Mouse (Mus musculus) liver, embryonic 12.5 days (tissue): ENCODE data around the gene Pbrm1. TPM values are rescaled to one million over a fixed set of nuclear protein-coding genes. Genes with fewer than 3 reads are reported as not detected.

Experiments used
- ATAC-seq: fragments of 200-750 bp; cut with Nextera tagmentation; 2 replicates; pipeline ENCODE4 v1.8.0; 2017; ENCODE audit warnings: moderate number of reproducible peaks, mild to moderate bottlenecking, moderate library complexity
- H3K27ac ChIP-seq: fragments of 300-500 bp; sonication (generic); 2 replicates; pipeline ENCODE4 v1.5.1; 2016; ENCODE audit warnings: mild to moderate bottlenecking
- H3K27me3 ChIP-seq: fragments of 300-500 bp; sonication (generic); replicated peaks from 2 replicates; pipeline ENCODE4 v1.6.1; 2016; ENCODE audit warnings: mild to moderate bottlenecking, moderate library complexity
- H3K36me3 ChIP-seq: fragments of 300-500 bp; sonication (generic); 2 replicates; pipeline ENCODE4 v1.6.1; 2016; ENCODE audit warnings: mild to moderate bottlenecking, moderate library complexity
- H3K4me1 ChIP-seq: fragments of 300-500 bp; sonication (generic); 2 replicates; pipeline ENCODE4 v1.6.1; 2016
- H3K4me2 ChIP-seq: fragments of 300-500 bp; sonication (generic); 2 replicates; pipeline ENCODE4 v1.6.1; 2016; ENCODE audit warnings: mild to moderate bottlenecking, moderate library complexity
- H3K4me3 ChIP-seq: fragments of 300-500 bp; sonication (generic); 2 replicates; pipeline ENCODE4 v1.5.1; 2016; ENCODE audit warnings: mild to moderate bottlenecking, moderate library complexity
- H3K9ac ChIP-seq: fragments of 300-500 bp; sonication (generic); 2 replicates; pipeline ENCODE4 v1.6.1; 2016; ENCODE audit warnings: mild to moderate bottlenecking, moderate library complexity
- H3K9me3 ChIP-seq: fragments of 300-500 bp; sonication (generic); replicated peaks from 2 replicates; pipeline ENCODE4 v1.6.1; 2016; ENCODE audit warnings: mild to moderate bottlenecking, moderate library complexity
- WGBS: fragments of 180-500 bp; shearing (Covaris S2); methylation state at CpG from one replicate; pipeline ENCODE4 v1.1.7; 2016; ENCODE audit not compliant: insufficient replicate concordance; 5-methylcytosine and 5-hydroxymethylcytosine counted together
- polyA plus RNA-seq: library from polyadenylated mRNA; unstranded; fragments of >200 nt; fragmentation: Nextera tagmentation; extraction: Ambion mirVana; gene quantifications from 2 replicates; pipeline ENCODE4 v1.2.1, GENCODE M21; 2016

Pbrm1 gene
- polyA plus RNA-seq, 1 experiment from 2014 or later, result 95.8 TPM

DNA sequence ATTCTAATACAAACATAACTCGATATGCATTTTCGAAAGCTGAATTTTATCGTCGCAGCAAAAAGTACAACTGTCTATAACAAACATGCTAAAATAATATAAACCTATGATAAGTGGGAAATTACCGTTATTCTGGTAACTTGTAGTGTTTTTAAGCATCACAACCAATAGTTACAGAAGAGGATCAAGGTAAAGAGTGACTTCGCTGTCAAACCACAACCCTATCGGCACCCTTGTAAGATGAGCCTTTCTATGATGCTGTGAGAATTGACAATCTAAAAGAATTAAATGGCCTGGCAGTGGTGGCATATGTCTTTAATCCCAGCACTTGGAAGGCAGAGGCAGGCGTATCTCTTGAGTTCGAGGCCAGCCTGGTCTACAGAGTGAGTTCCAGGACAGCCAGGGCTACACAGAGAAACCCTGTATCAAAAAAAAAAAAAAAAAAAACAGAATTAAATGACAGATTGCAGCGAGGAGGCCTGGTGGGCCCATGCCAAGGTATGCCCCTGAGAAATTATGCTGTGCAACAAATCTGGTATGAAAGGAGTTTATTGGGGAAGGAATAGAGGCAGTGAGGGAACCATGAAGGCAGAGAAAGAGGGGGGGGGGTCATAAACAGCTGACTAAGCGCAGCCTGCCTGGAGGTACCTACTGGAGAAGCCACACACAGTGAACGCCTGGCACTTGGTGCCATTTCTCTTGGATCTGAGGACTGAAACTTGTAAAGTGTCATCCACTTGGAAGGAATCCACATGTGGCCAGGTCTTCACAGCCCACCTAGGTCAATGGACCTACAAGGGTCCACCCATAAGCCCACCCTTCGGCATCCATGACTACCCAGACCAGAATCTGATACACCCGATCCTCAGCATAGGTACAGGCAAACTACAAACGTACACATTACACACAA lies 110.6 kb downstream of the Pbrm1 start:
- peak overlapping the region; percentile 82 for H3K27ac ChIP-seq
- H3K27me3 ChIP-seq, result no peaks in the 10 kb centered on the region
- ATAC-seq, result no peak
- H3K4me2 ChIP-seq, result peak overlapping the region; percentile 99
- no peaks in the 10 kb centered on the region for H3K9me3 ChIP-seq
- WGBS, result 60% methylated on average over 15 of the region's 15 CpGs
- H3K9ac ChIP-seq, result peak overlapping the region; percentile 47; the same call in 1 of the 2 replicates
- peaks cover 41% of the 10 kb centered on the region for H3K36me3 ChIP-seq
- H3K4me3 ChIP-seq, result peak overlapping the region; percentile 92
- H3K4me1 ChIP-seq, result peaks cover 72% of the 10 kb centered on the region

- ATAC-seq, result peak; percentile 69
Observed at GRCm38 (mm10) chr14:31130236-31131220, 111.6 kb downstream of the Pbrm1 start, which contains the start of gene Nt5dc2. Gene Nt5dc2, plus strand, starts transcription at chr14:31131053.

GRCm38 (mm10) chr14:31131272-31131821 lies 112.4 kb downstream of the Pbrm1 start:
- peaks cover 54% of the 10 kb centered on the region for H3K4me1 ChIP-seq
- under 1% methylated on average over 43 of the region's 43 CpGs for WGBS
- peak overlapping the region; percentile 99 for H3K4me2 ChIP-seq
- peak overlapping the region; percentile 82 for H3K27ac ChIP-seq
- H3K9me3 ChIP-seq, result no peaks in the 10 kb centered on the region
- no peaks in the 10 kb centered on the region for H3K27me3 ChIP-seq
- peak overlapping the region; percentile 95 for H3K9ac ChIP-seq
- H3K36me3 ChIP-seq, result peaks cover 44% of the 10 kb centered on the region
- peak overlapping the region; percentile 92 for H3K4me3 ChIP-seq
- ATAC-seq, result no peak; the same call in 1 of the 2 replicates

More at GRCm38 (mm10) chr14:31130236-31131220, 111.6 kb downstream of the Pbrm1 start, which contains the start of gene Nt5dc2:
- 6% methylated on average over 61 of the region's 63 CpGs for WGBS
- Histone ChIP-seq H3K27me3 (no peaks in the 10 kb centered on the region), H3K4me3 (peak within 1 kb of the TSS; percentile 92), H3K4me1 (peaks cover 63% of the 10 kb centered on the region), H3K9me3 (no peaks in the 10 kb centered on the region), H3K36me3 (peaks cover 41% of the 10 kb centered on the region), H3K9ac (peak within 1 kb of the TSS; percentile 95), H3K4me2 (peak within 1 kb of the TSS; percentile 99), H3K27ac (peak within 1 kb of the TSS; percentile 82)

- Histone ChIP-seq H3K4me2 (peak overlapping the region; percentile 99), H3K4me3 (peak overlapping the region; percentile 92), H3K9me3 (no peaks in the 10 kb centered on the region), H3K36me3 (peaks cover 44% of the 10 kb centered on the region), H3K27ac (peak overlapping the region; percentile 82), H3K4me1 (peaks cover 48% of the 10 kb centered on the region), H3K27me3 (no peaks in the 10 kb centered on the region), H3K9ac (peak overlapping the region; percentile 95)
- 10% methylated on average over 6 of the region's 6 CpGs for WGBS
- no peak for ATAC-seq
Observed at GRCm38 (mm10) chr14:31132031-31132430, 113.1 kb downstream of the Pbrm1 start.

DNA sequence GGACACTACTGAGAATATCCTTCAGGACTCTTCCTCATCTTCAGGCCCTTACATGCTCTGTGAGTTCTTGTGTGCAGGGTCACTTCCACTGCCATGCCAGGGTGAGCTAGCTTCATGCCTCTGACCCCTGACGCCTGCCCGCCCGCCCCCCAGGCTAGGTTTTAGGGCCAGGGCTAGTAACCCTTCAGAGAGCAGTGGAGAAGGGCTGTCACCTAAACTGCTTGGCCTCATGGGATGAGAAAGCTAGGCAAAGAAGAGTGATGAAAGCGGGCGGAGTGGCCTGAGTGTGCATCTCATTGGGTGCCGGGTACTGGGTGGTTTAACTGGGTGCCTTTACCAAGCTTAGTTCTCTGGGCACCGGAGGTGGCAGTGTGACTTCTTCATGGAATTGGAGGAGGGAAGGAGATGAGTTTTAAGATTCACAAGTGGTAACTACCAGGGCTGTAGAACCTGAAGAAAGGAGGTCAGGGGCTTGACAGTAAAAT lies 113.6 kb downstream of the Pbrm1 start:
- H3K4me1 ChIP-seq, result peaks cover 43% of the 10 kb centered on the region

DNA sequence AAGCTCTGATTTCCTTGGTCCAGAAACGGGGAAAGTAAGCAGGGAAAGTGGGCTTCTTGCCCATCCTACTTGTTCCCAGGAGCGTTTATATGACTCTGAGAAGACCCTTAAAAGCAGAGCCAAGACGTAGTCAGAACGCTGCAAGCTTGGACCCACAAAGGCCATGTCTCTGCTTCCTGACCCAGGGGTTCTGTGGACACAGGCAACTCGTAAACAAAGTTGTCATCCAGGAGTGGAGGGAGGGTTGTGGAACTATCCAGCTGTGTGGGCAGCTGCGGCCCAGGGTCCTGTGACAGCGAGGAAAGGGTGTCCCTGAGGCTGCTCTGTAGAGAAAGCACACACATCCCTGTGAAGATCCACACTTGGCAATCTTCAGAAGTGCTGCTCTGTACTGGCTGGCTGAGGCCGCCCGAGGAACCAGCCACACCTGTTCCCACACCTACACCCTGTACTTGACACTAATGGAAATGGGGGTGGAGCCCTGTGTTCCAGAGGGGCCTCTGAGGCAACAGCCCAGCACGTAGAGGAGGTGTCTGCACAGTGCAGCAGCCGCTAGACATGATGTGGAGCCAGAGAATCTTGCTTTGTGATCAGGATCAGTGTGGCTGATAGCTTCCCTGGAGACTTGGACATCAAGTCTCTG lies 114.2 kb downstream of the Pbrm1 start:
- Histone ChIP-seq H3K27ac (peak overlapping the region; percentile 82; the same call in 1 of the 2 replicates), H3K27me3 (no peaks in the 10 kb centered on the region), H3K4me1 (peaks cover 42% of the 10 kb centered on the region), H3K9ac (0 out of 2 replicates have a peak overlapping the region, but pooled peaks have one; percentile 6), H3K4me2 (peak overlapping the region; percentile 99), H3K9me3 (no peaks in the 10 kb centered on the region), H3K36me3 (peaks cover 52% of the 10 kb centered on the region), H3K4me3 (peak overlapping the region; percentile 92; the same call in 1 of the 2 replicates)
- WGBS, result 67% methylated on average over 11 of the region's 11 CpGs
- ATAC-seq, result no peak

More for the DNA sequence above, 113.6 kb downstream of the Pbrm1 start:
- Histone ChIP-seq H3K9ac (peak overlapping the region; percentile 95), H3K9me3 (no peaks in the 10 kb centered on the region), H3K36me3 (peaks cover 46% of the 10 kb centered on the region), H3K4me2 (peak overlapping the region; percentile 99), H3K4me3 (peak overlapping the region; percentile 92), H3K27me3 (no peaks in the 10 kb centered on the region), H3K27ac (peak overlapping the region; percentile 82)
- 73% methylated on average over 7 of the region's 7 CpGs for WGBS
- no peak for ATAC-seq

- Histone ChIP-seq H3K4me3 (no peak overlapping the region), H3K27me3 (no peaks in the 10 kb centered on the region), H3K27ac (no peak overlapping the region), H3K4me1 (peaks cover 40% of the 10 kb centered on the region), H3K4me2 (no peak overlapping the region), H3K9me3 (no peaks in the 10 kb centered on the region), H3K9ac (no peak overlapping the region), H3K36me3 (peaks cover 63% of the 10 kb centered on the region)
- 84% methylated on average over 25 of the region's 25 CpGs for WGBS
- ATAC-seq, result no peak
Observed at GRCm38 (mm10) chr14:31134015-31135000, 115.4 kb downstream of the Pbrm1 start.

- Histone ChIP-seq H3K27ac (no peak overlapping the region), H3K9me3 (no peaks in the 10 kb centered on the region), H3K4me2 (no peak overlapping the region), H3K36me3 (peaks cover 78% of the 10 kb centered on the region), H3K4me3 (no peak overlapping the region), H3K27me3 (no peaks in the 10 kb centered on the region), H3K9ac (no peak overlapping the region), H3K4me1 (peaks cover 26% of the 10 kb centered on the region)
- WGBS, result 89% methylated on average over 34 of the region's 34 CpGs
- no peak for ATAC-seq
Observed at GRCm38 (mm10) chr14:31135495-31136410, 116.8 kb downstream of the Pbrm1 start.

DNA sequence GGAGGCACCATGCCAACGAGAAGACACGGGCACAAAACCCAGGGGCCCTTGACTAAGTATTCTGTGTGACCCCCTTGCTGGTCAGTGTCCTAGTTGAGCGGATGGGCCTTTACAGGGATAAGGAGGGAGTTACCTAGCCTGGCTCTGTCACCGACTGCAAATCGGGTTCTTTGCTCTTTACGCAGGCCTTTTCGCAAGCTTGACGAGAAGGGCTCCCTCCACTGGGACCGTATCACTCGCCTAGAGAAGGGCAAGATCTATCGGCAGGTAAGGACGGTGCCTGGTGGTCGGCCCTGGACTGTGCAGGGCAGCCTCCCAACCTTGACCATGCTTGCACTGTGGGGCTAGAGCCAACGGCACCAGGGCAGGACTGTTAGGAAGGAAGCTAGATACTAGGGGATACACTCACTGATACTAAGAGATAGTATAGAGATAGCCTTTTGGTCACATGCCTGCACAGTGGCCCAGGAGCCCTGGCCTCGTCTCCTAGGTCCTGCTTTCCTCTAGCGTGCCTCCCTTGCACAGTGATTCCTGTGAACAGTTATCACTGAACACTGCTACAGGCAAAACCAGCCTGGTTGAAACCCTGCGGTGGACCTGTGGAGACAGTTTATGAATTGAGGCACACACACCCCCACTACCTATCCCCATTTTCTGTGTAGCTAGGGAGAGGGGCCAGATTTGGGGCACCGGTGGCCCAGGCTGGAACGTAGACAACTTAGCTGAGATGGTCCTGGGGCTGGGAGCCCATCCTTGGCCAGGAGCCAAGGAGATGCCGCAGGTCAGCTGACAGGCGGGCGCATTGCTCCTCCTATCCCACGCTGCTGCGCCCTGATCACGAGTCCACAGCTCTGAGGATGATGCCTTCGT lies 117.7 kb downstream of the Pbrm1 start:
- no peak overlapping the region for H3K27ac ChIP-seq
- peaks cover 87% of the 10 kb centered on the region for H3K36me3 ChIP-seq
- H3K4me3 ChIP-seq, result no peak overlapping the region
- 84% methylated on average over 26 of the region's 26 CpGs for whole genome bisulfite sequencing
- H3K27me3 ChIP-seq, result no peaks in the 10 kb centered on the region
- peaks cover 22% of the 10 kb centered on the region for H3K4me1 ChIP-seq
- no peak for ATAC-seq
- H3K4me2 ChIP-seq, result no peak overlapping the region
- no peak overlapping the region for H3K9ac ChIP-seq
- no peaks in the 10 kb centered on the region for H3K9me3 ChIP-seq
